Mouse (Mus musculus) adrenal gland, adult 2 months (tissue): ENCODE results near the gene Gm44579. TPM values are rescaled to one million over a fixed set of nuclear protein-coding genes. Genes with fewer than 3 reads are reported as not detected.

Source experiments
- DNase-seq: peaks from one replicate; pipeline ENCODE4 v3.0.0; 2021
- polyA plus RNA-seq: library from polyadenylated mRNA; depleted of rRNA; stranded (reverse); fragments of >200 nt; gene quantifications from 2 replicates; pipeline ENCODE4 v1.2.3, GENCODE M21; 2012
- total RNA-seq, 2 experiments: library from RNA; stranded (reverse); gene quantifications; 2 replicates each; pipeline ENCODE4 v1.2.3; 2021

Gm44579 gene
- total and polyA plus RNA-seq, 3 experiments, result not detected

GRCm38 (mm10) chr15:98167645-98168621 is 52.8 kb downstream of the Gm44579 start:
- peak; percentile 82 for DNase-seq

GRCm38 (mm10) chr15:98166963-98167644 is 53.7 kb downstream of the Gm44579 start, which contains the start of gene Ccdc184:
TSS of gene Ccdc184 (plus strand) at chr15:98167158.
- no peak for DNase-seq

- DNase-seq, result no peak
Observed at GRCm38 (mm10) chr15:98165525-98165924, 55.3 kb downstream of the Gm44579 start, which contains the start of gene Asb8. TSS of gene Asb8 (minus strand) at chr15:98165625.

- no peak for DNase-seq
Observed at GRCm38 (mm10) chr15:98162561-98162960, 58.2 kb downstream of the Gm44579 start.

GRCm38 (mm10) chr15:98161026-98161805 is 59.6 kb downstream of the Gm44579 start:
- DNase-seq, result no peak

- DNase-seq, result no peak
Observed at GRCm38 (mm10) chr15:98157253-98157652, 63.5 kb downstream of the Gm44579 start.

- peak; percentile 61 for DNase-seq
Observed at GRCm38 (mm10) chr15:98155944-98156343, 64.8 kb downstream of the Gm44579 start.

- DNase-seq, result no peak
Observed at GRCm38 (mm10) chr15:98155272-98155671, 65.5 kb downstream of the Gm44579 start.

GRCm38 (mm10) chr15:98154631-98155030 is 66.1 kb downstream of the Gm44579 start:
- DNase-seq, result no peak

GRCm38 (mm10) chr15:98154146-98154545 is 66.6 kb downstream of the Gm44579 start:
- DNase-seq, result no peak

- no peak for DNase-seq
Observed at GRCm38 (mm10) chr15:98153625-98154024, 67.2 kb downstream of the Gm44579 start.

- no peak for DNase-seq
Observed at GRCm38 (mm10) chr15:98152916-98153315, 67.9 kb downstream of the Gm44579 start.

GRCm38 (mm10) chr15:98149166-98149602 is 71.6 kb downstream of the Gm44579 start:
- DNase-seq, result no peak

GRCm38 (mm10) chr15:98148356-98148755 is 72.4 kb downstream of the Gm44579 start:
- DNase-seq, result no peak

- peak; percentile 95 for DNase-seq
Observed at GRCm38 (mm10) chr15:98145559-98146181, 75.1 kb downstream of the Gm44579 start.

GRCm38 (mm10) chr15:98144861-98145507 is 75.8 kb downstream of the Gm44579 start:
- DNase-seq, result no peak

- no peak for DNase-seq
Observed at GRCm38 (mm10) chr15:98142515-98142914, 78.3 kb downstream of the Gm44579 start.

GRCm38 (mm10) chr15:98140809-98141208 is 80.0 kb downstream of the Gm44579 start:
- no peak for DNase-seq

GRCm38 (mm10) chr15:98139763-98140162 is 81.0 kb downstream of the Gm44579 start:
- DNase-seq, result no peak

GRCm38 (mm10) chr15:98136871-98137270 is 83.9 kb downstream of the Gm44579 start:
- no peak for DNase-seq
